1 mouse cellular context compared by ENCODE assay signal in genomic region chr11:109470921-109471861, GRCm38 (mm10).
TF ChIP-seq lines count a peak whose summit lies in the region.

No protein-coding gene starts in this region.

TF ChIP-seq in MEL, 35 proteins besides CTCF, POLR2A, EP300 and RAD21 (continued from another document):
- TF ChIP-seq MEF2A (IDR thresholded peaks at IDR 0.05; ENCODE audit: extremely low read depth, insufficient replicate concordance, low read depth, low read length, poor library complexity, severe bottlenecking) (no peak), GABPA (IDR thresholded peaks at IDR 0.05; ENCODE audit: low read depth, low read length) (no peak), TCF12 (IDR thresholded peaks at IDR 0.05; ENCODE audit: low read depth, low read length) (0 out of 2 replicates have a peak, but pooled peaks have one; percentile 3), GATA1 (IDR thresholded peaks at IDR 0.05; ENCODE audit: low read depth, low read length) (no peak), CHD1 (IDR thresholded peaks at IDR 0.05; ENCODE audit: low read depth, low read length) (no peak), MYC (IDR thresholded peaks at IDR 0.05; ENCODE audit: low read depth, low read length) (0 out of 2 replicates have a peak, but pooled peaks have one; percentile 60), ELF1 (IDR thresholded peaks at IDR 0.05; ENCODE audit: low read depth, low read length) (peak; percentile 42; the same call in 1 of the 2 replicates), ZMIZ1 (IDR thresholded peaks at IDR 0.05; ENCODE audit: low read depth, low read length) (no peak), UBTF (IDR thresholded peaks at IDR 0.05; ENCODE audit: borderline replicate concordance, insufficient read depth, low read depth, low read length) (no peak), MAZ (IDR thresholded peaks at IDR 0.05; ENCODE audit: low read depth, low read length) (no peak), KAT2A (conservative IDR thresholded peaks at IDR 0.05; ENCODE audit: low read depth, low read length) (no peak), SIN3A (IDR thresholded peaks at IDR 0.05; ENCODE audit: low read length) (peak; percentile 29), USF2 (IDR thresholded peaks at IDR 0.05; ENCODE audit: borderline replicate concordance in 1 of 2, insufficient read depth in 1 of 2, low read depth in 1 of 2, low read length in 2 of 2) (no peak), MAX (IDR thresholded peaks at IDR 0.05; ENCODE audit: low read length) (peak; percentile 39; the same call in 1 of the 2 replicates), HCFC1 (IDR thresholded peaks at IDR 0.05; ENCODE audit: low read depth, low read length) (0 out of 2 replicates have a peak, but pooled peaks have one; percentile 9), E2F4 (IDR thresholded peaks at IDR 0.05; ENCODE audit: borderline replicate concordance, low read depth, low read length) (no peak)
